Mouse (Mus musculus) myocyte (in vitro differentiated cells): ENCODE results near the gene Abca17.

Experiments
- CEBPB ChIP-seq: IDR thresholded peaks from 2 replicates; pipeline ENCODE4 v1.6.1; 2011; ENCODE audit warnings: mild to moderate bottlenecking, moderate library complexity; ENCODE audit not compliant: poor library complexity, insufficient read depth, severe bottlenecking
- E2F4 ChIP-seq: IDR thresholded peaks from one replicate; pipeline ENCODE4 v1.6.1; 2011; ENCODE audit warnings: mild to moderate bottlenecking, control low read depth, moderate library complexity; ENCODE audit not compliant: insufficient read depth
- MAX ChIP-seq: IDR thresholded peaks from one replicate; pipeline ENCODE4 v1.6.1; 2011; ENCODE audit warnings: low read depth, mild to moderate bottlenecking, control low read depth
- MYOD1 ChIP-seq, 3 experiments: IDR thresholded peaks; one replicate each; pipeline ENCODE4 v1.6.1; 2011; ENCODE audit warnings: control low read depth in 2 of 3, low read depth in 2 of 3, mild to moderate bottlenecking in 2 of 3, moderate library complexity in 1 of 3; ENCODE audit not compliant: insufficient read length in 2 of 3, control insufficient read depth in 1 of 3
- MYOG ChIP-seq, 3 experiments: IDR thresholded peaks; one replicate each; pipeline ENCODE4 v1.6.1; 2011; ENCODE audit warnings: control low read depth in 2 of 3, low read depth in 2 of 3, mild to moderate bottlenecking in 2 of 3; ENCODE audit not compliant: insufficient read length in 2 of 3, control insufficient read depth in 1 of 3, insufficient read depth in 1 of 3
- POLR2A ChIP-seq: IDR thresholded peaks from one replicate; pipeline ENCODE4 v1.6.1; 2011; ENCODE audit warnings: low read depth, mild to moderate bottlenecking, control low read depth, moderate library complexity; ENCODE audit not compliant: insufficient read length
- POLR2AphosphoS2 ChIP-seq: IDR thresholded peaks from one replicate; pipeline ENCODE4 v1.6.1; 2011; ENCODE audit warnings: low read depth, control low read depth; ENCODE audit not compliant: insufficient read length
- REST ChIP-seq: IDR thresholded peaks from one replicate; pipeline ENCODE4 v1.6.1; 2011; ENCODE audit warnings: mild to moderate bottlenecking, control low read depth, moderate library complexity; ENCODE audit not compliant: insufficient read depth, insufficient read length
- SRF ChIP-seq: IDR thresholded peaks from one replicate; pipeline ENCODE4 v1.6.1; 2011; ENCODE audit warnings: low read depth; ENCODE audit not compliant: control insufficient read depth, insufficient read length
- TCF12 ChIP-seq: IDR thresholded peaks from one replicate; pipeline ENCODE4 v1.6.1; 2011; ENCODE audit warnings: mild to moderate bottlenecking, control low read depth; ENCODE audit not compliant: poor library complexity, insufficient read depth, severe bottlenecking
- TCF3 ChIP-seq: IDR thresholded peaks from one replicate; pipeline ENCODE4 v1.6.1; 2011; ENCODE audit warnings: low read depth, control low read depth; ENCODE audit not compliant: insufficient read length
- USF1 ChIP-seq: IDR thresholded peaks from one replicate; pipeline ENCODE4 v1.6.1; 2011; ENCODE audit warnings: low read depth, mild to moderate bottlenecking, control low read depth, moderate library complexity

DNA sequence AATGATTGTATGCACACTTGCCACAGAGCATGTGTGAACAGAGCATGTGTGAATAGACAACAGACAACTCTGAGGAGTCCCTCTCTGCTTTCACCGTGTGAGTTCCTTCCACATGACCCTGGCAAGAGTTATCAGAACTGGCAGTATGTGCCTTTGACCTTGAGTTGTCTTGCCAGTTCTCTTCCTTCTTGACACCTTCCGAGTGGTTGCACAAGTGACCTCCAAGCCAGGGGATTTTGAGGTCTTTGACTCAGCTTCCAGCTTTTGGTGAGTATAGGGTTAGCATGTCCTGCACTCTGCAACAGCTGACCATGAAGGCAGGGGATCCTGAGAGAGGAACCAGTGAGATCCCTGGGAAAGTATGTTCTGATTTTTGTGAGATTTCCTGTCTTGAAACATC, 27.6 kb upstream of the Abca17 start:
- TF ChIP-seq E2F4 = no peak
- TF ChIP-seq POLR2A = no peak
- TF ChIP-seq USF1 = no peak
- TF ChIP-seq MYOG (IDR thresholded peaks at IDR 0.05; ENCODE audit: control insufficient read depth in 1 of 3, insufficient read depth in 1 of 3, insufficient read length in 2 of 3, low read depth in 2 of 3) = no peak
- TF ChIP-seq CEBPB = no peak
- no peak for TF ChIP-seq POLR2AphosphoS2
- no peak for TF ChIP-seq MYOD1 (IDR thresholded peaks at IDR 0.05; ENCODE audit: control insufficient read depth in 1 of 3, insufficient read length in 2 of 3, low read depth in 2 of 3)
- TF ChIP-seq TCF12 = no peak
- no peak for TF ChIP-seq TCF3
- no peak for TF ChIP-seq MAX
- no peak for TF ChIP-seq REST
- no peak for TF ChIP-seq SRF
